Mouse (Mus musculus) spleen, postnatal 14 days (tissue): ENCODE results near the gene Nxnl1.
"Not testable (repeated sequence)": the region's sequence is repeated elsewhere in the genome, so short reads cannot be mapped to it uniquely, and the experiment has no call there.

ENCODE experiments used
- DNase-seq, 2 experiments: peaks; one replicate each; pipeline ENCODE4 v3.0.0; 2021 to 2022; ENCODE audit warnings: low spot score in 2 of 2

Nxnl1 gene

DNA sequence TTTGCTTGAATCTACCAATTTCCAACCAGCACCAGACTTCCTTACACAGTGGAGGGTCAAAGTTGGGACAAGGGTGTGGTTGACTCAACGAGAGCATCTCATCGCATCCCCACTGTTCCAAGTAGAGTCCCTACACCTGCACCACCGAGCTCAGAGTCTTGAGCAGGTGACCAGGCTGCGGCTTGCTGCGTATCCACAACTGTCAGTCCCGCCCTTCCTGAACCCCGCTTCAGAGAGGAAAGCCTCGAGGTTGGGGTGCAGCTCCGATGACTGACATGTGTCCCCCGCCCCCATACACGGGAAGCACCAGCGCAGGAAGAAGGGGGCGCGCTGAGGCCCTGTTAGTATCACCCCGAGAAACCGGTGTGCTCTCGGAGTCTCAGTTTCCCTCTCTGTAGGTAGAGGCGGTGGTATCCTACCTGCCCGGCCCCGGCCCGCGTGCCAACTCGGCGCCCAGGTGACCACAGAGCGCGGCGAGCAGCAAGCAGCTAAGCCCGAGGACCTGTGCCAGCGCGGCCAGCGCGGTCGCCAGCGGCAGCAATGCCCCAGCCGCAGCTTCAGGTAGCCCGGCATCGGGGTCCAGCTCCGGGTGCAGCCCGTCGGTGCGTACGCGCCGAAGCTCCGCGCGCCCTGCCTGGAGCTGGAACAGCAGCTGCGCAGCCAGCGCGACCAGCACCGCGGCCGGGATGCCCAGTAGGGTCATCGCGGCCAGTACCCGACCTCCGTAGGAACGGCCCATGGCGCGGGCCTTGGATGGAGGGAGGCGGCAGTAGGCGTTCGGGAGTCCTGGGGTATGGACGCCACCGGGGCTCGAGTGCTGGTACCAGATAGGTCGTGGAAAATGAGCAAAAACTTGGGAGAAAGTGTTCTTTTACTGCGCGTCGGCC, 8.1 kb downstream of the Nxnl1 start, which contains the start of gene Tmem221:
Tmem221 (minus strand) TSS at position 801 of the 887 bp plus-strand sequence.
- DNase-seq = no peak

DNA sequence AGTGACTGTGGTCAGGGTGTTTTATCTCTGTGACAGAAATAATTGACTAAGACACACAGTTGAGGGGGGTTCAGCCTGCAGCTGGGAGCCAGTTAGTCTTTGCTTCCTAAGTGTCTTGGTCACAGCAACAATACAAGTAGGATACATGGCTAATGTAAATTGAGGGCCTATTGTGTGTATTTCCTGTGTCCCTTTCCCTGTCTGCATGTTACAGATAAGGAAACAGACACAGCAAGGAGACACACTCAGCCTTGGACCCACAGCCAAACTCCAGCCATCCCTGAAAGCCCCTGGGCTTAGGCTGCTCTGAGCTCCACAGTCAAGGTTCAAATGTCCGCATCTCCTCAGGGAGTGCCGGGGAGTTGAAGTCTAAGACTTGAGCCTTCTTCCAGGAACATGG, 11.8 kb downstream of the Nxnl1 start:
- no peak for DNase-seq

DNA sequence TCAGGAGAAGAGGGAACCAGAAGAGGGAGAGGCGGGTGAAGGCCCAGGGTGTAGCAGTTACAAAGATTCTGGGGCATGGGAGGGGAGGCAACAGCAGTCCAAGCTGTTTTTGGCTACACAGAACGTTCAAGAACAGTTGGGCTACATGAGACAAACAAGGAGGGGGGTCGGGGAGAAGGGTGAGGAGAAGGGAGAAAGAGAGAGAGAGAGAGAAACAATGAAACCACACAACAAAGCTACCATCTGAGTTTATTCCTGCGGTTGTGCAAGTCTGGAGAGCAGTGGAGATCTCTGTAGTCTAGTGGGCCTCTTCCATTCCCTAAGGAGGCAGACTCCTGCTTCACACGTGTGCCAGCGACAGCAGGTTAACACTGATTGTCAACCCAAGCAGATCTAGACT, 12.4 kb downstream of the Nxnl1 start:
- no peak for DNase-seq

DNA sequence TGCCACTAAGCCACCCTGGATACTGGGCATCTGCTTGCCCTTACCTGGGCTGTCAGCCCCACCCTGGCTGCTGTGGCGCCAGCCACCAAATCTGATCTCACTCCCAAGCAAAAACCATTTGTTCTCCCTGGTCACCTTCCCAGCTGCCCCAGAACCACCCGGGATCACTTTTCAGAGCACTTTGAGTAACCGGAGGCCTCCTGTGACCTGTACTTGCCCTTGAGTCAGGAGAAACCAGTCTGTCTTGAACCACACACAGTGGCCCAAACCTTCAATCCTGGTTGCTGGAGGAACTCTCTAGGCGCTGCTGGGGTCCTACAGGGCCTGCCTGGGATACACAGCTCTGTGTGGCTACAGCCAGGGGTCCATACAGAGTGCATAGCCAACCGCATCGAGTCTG, 13.6 kb downstream of the Nxnl1 start:
- no peak for DNase-seq

DNA sequence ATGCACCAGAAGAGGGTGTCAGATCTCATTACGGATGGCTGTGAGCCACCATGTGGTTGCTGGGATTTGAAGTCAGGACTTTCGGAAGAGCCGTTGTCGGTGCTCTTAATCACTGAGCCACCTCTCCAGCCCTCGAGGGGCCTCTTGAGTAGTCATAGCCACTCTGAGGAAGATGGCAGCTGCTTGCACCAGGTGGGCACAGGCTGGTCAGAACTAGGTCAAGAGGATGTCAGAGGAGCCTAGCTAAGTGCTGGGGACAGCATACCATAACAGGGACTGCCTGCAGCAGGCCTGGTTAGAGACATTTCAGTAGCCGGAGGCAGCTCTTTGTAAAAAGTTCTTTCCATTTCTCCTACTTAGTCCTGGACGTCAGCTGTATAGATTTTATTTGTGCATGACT, 15.6 kb downstream of the Nxnl1 start:
- DNase-seq = no peak

DNA sequence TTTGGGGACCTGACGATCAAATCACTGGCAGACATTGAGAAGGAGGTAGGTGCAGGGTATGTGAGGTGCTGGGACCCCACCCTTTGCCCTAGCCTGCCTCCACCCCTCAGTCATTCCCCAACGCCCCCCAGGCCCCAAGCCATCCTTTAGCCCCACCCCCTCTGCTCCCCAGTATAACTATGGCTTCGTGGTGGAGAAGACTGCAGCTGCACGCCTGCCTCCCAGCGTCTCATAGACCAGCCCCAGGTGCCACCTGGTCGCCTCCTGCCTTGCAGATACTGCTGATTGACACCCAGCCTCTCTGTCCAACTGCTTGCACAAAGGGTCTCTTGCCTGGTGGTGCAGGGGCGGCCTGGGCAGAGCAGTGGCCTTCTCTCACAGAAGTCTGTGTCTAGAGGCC, 18.8 kb downstream of the Nxnl1 start:
- no peak for DNase-seq

DNA sequence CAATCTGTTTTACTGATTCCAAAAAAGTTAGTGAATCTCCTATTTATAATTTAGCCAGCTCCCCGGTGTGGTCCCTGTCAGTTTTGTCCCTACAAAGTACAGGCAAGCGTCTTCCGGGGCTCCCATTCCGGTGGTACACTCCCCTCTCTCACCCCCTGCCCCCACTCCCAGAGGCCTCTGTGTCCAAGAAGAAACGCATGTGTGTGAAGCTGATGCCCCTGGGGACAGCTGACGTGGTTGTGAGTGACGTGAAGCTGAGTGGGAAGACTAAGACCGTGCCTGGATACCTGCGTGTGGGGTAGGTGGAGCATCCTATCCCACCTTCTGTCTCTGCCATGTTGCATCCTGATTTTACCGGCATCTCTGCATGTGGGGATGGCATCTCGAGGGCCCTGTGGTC, 21.3 kb downstream of the Nxnl1 start:
- no peak for DNase-seq

DNA sequence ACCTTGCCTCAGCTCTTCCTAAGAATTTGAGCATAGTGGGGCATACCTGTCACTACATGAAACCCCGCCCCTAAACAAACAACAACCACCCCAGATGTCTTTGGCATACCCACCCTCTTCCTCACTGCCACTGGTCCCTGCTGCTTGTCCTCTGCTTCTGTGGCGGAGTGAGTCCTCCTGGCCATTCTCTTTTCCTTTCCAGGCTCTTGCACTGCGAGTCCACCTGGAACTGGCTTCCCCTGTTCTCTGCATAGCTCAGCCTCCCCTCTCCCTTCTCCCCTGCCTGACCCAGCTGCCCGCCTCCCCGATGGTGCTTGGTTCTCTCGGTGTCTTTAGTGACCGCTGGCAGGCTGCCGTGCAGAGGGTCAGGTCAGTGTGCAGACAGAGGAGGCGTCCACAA, 22.6 kb downstream of the Nxnl1 start:
- DNase-seq = no peak

DNA sequence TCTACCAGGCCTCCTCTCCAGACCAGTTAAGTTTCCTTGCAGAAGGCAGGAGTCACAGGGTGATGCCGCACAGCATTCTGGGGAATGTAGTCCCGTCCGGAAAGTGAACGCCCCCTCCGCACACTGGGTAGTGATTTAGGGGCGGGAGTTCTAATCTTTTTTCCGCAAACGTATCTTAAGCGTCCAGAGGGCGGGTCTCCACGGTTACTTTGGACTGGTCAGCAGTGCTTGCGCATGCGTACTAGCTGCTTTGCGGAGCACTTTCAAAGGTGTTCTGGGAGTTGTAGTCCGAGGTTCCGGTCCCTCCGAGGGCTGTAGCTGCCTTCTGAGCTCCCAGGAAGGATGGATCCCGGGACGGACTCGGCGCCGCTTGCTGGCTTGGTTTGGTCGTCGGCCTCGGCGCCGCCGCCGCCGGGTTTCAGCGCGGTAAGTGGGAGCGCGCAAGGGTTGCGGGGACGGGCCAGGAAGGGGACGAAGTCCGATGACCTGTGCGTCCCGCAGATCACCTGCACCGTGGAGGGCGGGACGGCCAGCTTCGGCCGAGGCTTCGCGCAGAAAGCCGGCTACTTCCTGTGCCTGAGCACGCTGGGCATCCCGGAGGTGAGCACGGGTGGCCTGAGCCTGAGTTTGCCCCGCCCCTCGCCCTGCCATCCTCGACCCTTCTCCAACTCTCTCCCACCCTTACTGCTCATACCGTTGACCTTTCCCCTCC, 23.6 kb downstream of the Nxnl1 start, which contains the start of gene Mvb12a:
Mvb12a (plus strand) TSS at position 291 of the 712 bp plus-strand sequence.
- DNase-seq = peak; percentile 80 to 87

DNA sequence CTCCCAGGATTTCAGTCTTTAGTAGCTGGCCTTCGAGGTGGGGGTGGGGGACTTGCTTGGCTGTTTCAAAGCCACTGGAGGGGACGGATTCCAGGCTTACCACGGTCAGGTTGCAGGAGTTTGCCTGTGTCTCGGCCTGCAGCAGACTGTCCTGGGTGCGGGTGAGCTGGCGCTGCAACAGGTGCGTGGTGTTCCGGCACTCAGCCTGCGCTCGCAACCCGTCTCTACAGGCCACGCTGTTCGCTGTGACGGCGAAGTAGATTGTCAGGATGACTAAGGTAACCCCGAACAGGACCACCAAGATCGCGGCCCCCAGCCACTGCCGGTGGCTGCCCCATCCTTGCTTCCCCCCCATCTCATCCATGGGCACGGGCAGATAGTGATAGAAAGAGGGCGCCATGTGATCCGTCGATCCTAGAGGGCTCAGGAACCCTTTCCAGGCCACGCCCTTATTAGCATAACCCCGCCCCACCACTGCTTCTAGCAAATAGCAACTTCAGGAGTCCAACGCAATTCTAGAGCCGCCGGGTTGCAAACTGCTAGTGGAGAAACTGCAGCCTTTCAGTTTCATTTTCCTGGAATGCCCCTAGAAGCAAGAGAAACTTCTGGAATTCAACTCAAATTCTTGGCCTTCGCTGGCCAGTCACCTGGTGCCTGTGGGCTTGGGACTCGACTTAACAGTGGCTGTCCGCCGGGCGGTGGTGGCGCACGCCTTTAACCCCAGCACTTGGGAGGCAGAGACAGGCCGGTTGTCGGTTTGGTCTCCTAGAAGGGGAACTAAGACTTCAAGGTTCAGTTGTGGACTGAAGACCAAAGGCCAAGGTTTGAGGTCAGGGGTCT, 29.2 kb downstream of the Nxnl1 start, which contains the start of gene Bst2:
Bst2 (minus strand) TSS at position 429 of the 840 bp plus-strand sequence.
- DNase-seq = peak; percentile 72 to 80

DNA sequence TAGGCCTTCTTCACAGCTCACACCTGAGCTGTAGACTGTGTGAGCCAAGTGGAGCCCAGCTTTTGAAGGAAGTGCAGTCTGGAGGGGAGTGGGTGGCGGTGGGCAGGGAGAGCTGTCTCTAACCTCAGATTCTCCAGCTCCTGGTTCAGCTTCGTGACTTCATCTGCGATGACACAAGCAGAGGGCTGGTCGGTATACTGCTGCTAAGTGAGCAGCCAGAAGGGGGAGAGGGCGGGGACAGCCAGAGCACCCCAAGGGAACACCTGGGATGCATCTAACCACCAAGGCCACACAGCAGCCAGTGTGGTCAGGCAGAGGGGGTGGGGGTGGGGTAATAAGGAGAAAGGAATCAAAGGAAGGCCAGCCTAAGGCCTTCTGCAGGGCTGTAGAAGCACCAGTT, 30.7 kb downstream of the Nxnl1 start:
- no peak for DNase-seq

DNA sequence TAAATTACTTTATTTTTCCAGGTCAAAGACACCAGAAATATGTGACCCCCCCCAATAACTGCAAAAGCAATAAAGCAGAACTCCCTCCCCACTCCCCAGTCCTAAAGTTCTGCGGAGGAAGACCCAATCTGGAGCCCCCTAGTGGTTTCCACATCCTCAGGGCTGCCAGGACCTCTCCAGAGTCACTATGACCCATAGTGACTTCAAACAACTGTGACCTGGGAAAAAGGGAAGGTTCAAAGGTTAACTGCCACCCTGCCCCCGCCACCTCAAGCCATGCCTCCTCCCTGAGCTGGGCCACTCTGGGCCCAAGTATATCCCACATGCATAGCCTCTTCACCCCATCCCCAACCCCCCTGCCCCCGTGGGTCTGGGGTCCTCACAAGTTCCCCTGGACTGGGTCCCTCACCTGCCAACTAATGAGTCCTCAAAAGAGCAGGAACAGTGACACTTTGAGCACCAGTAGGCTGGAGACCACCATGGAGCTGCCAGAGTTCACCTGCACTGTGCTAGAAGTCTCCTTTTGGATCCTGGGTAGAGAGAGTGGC, 32.1 kb downstream of the Nxnl1 start:
- no peak for DNase-seq

DNA sequence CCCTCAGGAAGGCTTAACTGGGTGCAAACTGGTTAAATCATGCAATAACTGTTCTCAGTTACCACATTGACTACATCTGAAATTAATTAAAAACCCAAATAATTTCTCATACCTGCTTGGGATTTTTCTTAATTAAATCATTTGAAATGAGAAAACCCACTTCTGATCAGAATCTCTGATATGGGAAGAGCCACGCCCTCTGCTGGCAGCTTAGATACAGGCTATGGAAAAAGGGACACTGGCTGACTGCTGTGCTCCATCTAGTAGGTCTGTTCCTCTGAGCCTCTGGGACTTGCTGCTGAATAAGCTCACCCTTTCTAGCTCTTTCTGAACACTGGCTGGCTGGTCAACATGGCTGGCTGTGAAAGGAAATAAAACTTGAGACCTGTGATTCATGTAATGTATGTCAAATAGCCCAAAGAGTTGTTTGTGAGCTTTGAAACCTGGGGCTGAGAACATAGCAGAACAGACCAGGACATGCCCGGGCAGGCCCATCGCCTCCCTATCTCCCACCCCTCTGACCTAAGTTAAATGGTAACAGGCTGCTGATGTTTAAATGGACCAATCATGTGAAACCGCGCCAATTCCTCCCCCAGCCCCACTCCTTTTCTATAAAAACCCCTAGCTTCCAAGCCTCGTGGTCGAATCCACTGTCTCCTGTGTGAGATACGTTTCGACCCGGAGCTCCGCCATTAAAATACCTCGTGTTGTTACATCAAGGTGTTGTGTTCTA, 35.5 kb downstream of the Nxnl1 start:
- not testable (repeated sequence) for DNase-seq

DNA sequence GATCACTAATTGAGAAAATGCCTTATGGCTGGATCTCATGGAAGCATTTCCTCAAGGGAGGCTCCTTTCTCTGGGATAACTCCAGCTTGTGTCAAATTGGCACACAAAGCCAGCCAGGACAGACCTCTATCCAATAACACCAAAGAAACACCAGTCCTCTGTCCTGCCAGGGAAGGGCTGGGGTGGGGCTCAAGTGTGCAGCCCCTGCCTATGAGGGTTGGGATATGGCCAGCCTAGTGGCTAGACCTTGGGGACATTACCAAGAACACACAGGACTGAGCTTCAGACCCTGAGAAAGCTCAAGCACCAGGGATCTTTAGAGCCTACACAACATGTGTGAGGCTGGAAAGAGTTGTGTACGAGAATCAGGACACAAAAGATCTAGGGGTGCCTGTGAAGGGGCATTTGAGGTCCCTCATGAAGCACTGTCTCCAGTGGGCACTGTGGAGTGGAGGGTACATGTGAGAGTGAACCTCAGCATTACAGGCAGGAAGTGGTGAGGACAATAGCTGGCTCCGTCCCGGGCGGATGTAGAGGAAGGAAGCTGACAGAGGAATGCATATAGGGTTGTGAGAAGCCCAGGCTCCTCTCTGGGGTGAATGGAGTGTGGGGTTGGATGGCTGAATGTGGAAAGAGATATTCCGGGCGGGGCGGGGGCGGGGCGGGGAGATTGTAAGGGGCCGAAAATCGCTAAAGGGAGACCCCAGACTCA, 37.9 kb downstream of the Nxnl1 start:
- DNase-seq = no peak

DNA sequence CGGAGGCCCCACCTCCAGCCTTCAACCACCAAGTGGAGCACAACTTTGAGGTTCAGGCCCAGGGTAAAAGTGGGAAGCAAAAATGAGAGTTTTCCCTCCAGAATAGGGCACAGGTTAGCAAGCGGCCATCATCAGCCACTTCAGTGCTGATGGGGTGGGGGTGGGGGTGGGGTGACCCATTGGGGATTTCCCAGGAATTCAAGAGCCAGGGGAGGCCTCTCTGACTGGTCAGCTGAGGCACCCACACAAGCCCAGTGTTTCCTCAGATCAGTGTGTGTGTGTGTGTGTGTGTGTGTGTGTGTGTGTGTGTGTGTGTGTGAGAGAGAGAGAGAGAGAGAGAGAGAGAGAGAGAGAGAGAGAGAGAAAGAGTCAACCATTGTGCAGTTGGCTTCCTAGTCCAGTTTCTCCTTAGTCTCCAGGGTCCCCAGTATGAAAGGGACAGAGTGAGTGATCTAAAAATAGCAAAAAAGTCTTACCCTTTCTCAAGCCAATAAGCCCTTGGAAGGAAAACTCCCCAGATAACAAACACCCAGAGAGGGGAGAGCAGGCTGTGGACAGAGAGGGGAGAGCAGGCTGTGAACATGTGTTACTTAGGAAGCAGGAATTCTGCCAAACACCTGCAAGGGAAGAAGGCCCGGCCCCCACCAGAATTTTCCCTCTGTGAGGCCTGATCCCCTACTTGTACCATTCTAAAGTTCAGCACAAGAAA, 39.1 kb downstream of the Nxnl1 start:
- no peak for DNase-seq

DNA sequence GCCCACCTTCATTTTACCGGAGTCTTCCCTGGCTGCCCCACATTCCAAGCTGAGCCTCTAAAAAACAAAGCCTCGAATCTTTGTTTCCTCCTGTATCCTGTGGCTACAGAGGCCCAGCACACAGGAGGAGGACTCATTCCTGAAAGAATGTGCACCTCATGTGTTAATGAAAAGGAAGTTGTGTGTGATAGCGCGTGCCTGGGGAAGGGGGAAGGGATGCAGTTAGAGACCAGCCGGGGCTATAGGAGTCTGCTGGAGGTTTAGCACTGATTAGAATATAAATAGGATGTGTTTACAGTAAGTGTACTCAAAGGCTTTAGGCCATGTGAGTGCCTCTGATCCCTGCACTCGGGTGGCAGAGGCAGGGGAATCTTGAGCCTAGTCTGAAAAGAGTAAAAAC, 40.1 kb downstream of the Nxnl1 start:
- no peak for DNase-seq

DNA sequence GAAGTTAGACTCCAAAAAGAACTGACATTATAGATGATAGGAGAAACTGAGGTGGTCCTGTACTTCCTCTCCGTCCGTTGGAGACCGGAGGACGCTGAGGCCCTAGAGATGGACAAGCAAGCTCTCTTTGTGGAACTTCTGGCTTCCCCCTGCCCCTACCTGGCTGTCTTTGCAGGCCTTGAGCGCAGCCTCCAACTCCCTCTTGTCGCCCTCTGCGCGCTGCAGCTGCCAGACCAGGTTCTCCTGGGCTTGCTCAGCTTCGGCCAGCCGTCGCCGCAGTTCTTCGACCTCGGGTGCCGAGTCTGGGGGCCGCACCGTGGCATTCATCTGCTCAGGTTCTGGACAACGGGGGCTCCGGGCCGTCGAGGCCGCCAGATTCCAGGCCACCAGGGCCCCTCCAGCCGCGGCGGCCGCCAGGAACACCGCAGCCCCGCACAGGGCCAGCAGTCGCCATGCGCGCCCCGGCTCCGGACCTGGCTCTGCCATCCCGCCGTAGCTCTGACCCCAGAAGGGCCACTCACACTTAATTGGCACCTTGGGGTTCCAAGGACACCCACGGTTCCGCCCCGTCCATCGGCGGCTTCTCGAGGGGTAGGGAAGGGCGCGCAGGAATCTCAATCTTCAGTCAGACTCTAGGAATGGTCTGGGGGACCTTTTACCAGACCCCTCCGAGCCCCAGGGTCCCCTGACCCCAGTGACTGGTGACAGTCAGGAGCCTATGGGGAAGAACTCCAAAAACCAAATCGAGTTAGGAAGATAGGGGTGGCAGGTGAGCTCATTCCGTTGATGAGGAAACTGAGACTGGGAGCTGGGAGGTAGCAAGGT, 41.0 kb downstream of the Nxnl1 start, which contains the start of gene Ccdc194:
Ccdc194 (minus strand) TSS at position 486 of the 825 bp plus-strand sequence.
- DNase-seq = no peak

DNA sequence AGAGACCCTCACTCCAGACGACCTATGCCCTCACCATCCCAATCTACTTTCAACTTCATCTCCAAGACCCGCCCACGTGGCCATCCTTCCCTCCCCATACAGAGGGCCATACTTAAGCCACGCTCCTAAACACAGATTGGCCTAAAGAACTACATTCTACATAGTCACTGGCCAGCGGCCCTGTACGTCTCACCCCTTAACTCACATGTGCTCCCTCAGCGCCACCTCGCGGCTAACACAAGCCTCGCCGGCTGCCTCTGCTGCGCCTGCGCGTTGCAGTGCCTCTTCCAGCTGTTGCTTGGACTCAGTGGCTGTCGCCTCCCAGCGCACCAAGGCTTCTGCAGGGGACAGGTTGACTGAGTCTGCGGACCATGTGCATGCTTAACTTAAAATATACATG, 44.8 kb downstream of the Nxnl1 start:
- DNase-seq = peak; percentile 88 to 91
